Mouse (Mus musculus): ENCODE measurements around the gene Nrip2.

Nrip2 gene

GRCm38 (mm10) chr6:128438871-128439341 is 39.8 kb downstream of the Nrip2 start:
- DNase-seq: peak; percentile 28

DNA sequence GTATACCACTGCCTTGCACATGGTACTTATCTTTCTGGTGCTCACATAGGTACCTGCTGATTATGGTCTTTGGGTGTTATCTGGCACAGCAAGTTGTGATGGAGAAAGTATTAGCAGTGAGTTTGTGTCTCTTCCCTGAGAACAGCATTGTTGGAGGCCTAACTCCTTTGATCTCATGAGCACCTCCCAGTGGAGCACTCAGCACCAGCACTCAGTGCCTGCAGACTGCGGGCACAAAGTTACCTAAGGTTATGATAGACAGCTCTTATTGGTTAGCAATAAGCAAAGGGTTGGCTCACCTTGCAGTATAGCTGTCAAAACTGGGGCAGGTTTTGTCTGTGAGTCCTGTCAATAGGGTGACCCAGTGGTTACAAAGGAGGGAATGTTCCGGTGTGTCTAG is 41.1 kb downstream of the Nrip2 start:
- no peak for DNase-seq

- DNase-seq: peak; percentile 75
These were observed 46.9 kb downstream of the Nrip2 start for GRCm38 (mm10) chr6:128445761-128446535.

DNA sequence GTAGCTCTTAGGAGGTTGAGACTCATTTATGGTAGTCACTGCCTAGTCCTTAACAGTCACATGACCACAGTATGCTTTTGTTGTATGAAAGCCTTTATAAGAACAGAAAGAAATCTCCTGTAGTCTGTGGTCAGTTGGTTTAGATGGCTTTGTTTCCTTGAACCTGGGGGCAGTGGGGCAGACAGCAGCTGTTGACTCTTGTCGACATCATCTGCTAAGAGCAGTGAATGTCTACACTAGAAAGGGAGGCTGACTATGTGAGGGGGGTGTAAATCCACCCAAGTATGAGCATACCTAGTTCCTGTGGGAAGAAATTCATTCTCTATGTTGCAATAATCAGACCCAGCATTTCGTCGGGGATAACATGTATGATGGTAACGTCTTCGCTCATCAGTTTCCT is 48.0 kb downstream of the Nrip2 start:
- no peak for DNase-seq

GRCm38 (mm10) chr6:128455835-128456605 is 56.9 kb downstream of the Nrip2 start:
- no peak for DNase-seq

DNA sequence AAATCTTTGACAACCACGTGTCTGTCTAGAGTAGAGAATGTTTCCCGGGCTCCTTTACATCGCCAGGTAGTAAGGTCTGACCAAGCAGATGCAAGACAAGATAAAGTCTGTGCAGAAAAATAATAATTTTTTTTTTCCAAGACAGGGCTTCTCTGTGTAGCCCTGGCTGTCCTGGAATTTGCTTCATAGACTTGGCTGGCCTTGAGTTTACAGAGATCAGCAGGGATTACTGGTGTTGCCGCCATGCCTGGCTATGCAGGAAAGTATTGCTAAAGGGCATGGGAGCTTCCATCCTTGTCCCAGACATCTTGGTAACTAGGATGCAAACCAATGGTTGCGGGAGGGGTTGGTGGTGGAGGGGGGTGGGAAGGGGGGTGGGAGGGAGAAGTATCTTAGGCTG is 58.1 kb downstream of the Nrip2 start:
- DNase-seq: no peak

DNA sequence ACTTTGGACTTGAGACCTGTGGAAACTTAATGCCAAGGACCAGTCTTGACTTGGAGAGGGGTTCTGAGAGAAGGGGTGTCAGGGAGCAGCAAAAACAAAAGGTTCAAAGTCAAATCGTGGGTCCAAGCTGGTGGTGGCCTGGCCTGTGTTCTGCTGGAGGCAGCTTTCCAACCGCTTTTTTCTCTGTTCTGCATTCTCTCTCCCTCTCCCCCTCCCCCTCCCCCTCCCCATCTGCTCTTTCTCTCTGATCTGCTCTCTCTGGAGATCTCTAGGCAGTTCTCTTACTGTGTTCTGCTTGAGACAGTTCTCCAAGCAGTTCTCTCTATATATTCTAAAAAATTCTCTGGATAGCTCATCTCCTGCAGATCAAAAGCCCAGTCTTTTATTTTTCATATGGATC is 61.2 kb downstream of the Nrip2 start:
- no peak for DNase-seq

GRCm38 (mm10) chr6:128460729-128461503 is 61.8 kb downstream of the Nrip2 start:
- DNase-seq: no peak

- no peak for DNase-seq
These were observed 62.5 kb downstream of the Nrip2 start for GRCm38 (mm10) chr6:128461606-128462005.

- no peak for DNase-seq
These were observed 65.9 kb downstream of the Nrip2 start for GRCm38 (mm10) chr6:128464996-128465395.

Measured in kidney, adult 11 months (tissue).